Mouse (Mus musculus) G1E (cell line): Measurements from ENCODE around the gene Gtf2a1. TPM values are rescaled to one million over a fixed set of nuclear protein-coding genes. Genes with fewer than 3 reads are reported as not detected.

Source experiments
- ATAC-seq: 2 replicates; pipeline ENCODE4 v1.8.0; 2016; ENCODE audit warnings: mild to moderate bottlenecking; ENCODE audit not compliant: insufficient number of reproducible peaks, poor library complexity, low FRiP score, severe bottlenecking; ENCODE audit errors: extremely low read depth
- DNase-seq: peaks from one replicate; pipeline ENCODE4 v3.0.0; 2012; ENCODE audit warnings: low spot score
- H3K27me3 ChIP-seq: 2 replicates; pipeline ENCODE4 v1.6.1; 2012; ENCODE audit warnings: mild to moderate bottlenecking, low read length, inconsistent platforms; ENCODE audit not compliant: insufficient read depth
- H3K36me3 ChIP-seq: replicated peaks from 2 replicates; pipeline ENCODE3; 2012; ENCODE audit warnings: mild to moderate bottlenecking, inconsistent platforms
- H3K4me1 ChIP-seq: 2 replicates; pipeline ENCODE4 v1.6.1; 2012; ENCODE audit warnings: low read depth, low read length, inconsistent platforms, mixed read lengths; ENCODE audit not compliant: insufficient read depth
- H3K4me3 ChIP-seq: 2 replicates; pipeline ENCODE4 v1.5.1; 2012; ENCODE audit warnings: low read depth, mild to moderate bottlenecking, inconsistent platforms, low read length, moderate library complexity, mixed read lengths
- H3K9me3 ChIP-seq: replicated peaks from 2 replicates; pipeline ENCODE4 v1.6.1; 2012; ENCODE audit warnings: inconsistent platforms
- CTCF ChIP-seq: IDR thresholded peaks from 2 replicates; pipeline ENCODE4 v1.5.1; 2012; ENCODE audit warnings: low read depth, low read length, inconsistent platforms, mixed read lengths
- GATA1 ChIP-seq: IDR thresholded peaks from 2 replicates; pipeline ENCODE4 v1.6.1; 2012; ENCODE audit warnings: borderline replicate concordance, low read length, inconsistent platforms, mixed read lengths
- GATA2 ChIP-seq: IDR thresholded peaks from 2 replicates; pipeline ENCODE4 v1.6.1; 2012; ENCODE audit warnings: low read depth, low read length, inconsistent platforms, borderline replicate concordance
- POLR2AphosphoS5 ChIP-seq: IDR thresholded peaks from 2 replicates; pipeline ENCODE4 v1.6.1; 2012; ENCODE audit warnings: low read depth, low read length, inconsistent platforms; ENCODE audit not compliant: insufficient replicate concordance
- TAL1 ChIP-seq: conservative IDR thresholded peaks from 2 replicates; pipeline ENCODE4 v1.6.1; 2012; ENCODE audit warnings: low read depth, low read length, inconsistent platforms, mixed read lengths
- polyA plus RNA-seq: library from polyadenylated mRNA; stranded (reverse); fragments of >175 nt; gene quantifications from 2 replicates; pipeline ENCODE4 v1.2.3, GENCODE M21; 2012
- total RNA-seq, 2 experiments: library from RNA; stranded (forward) in 1 of 2; stranded (reverse) in 1 of 2; fragments of 200-1000 nt in 1 of 2; fragments of >200 nt in 1 of 2; fragmentation: Nextera tagmentation in 1 of 2; gene quantifications; 2 replicates each; pipeline ENCODE4 v1.2.3; 2014 to 2017

Gtf2a1 gene
- total RNA-seq (2014; fragmentation: Nextera tagmentation) (153 and 157 TPM in 2 replicates), total RNA-seq (2017) (62.3 and 76.3 TPM in 2 replicates), polyA plus RNA-seq (10.3 and 13.5 TPM in 2 replicates)

DNA sequence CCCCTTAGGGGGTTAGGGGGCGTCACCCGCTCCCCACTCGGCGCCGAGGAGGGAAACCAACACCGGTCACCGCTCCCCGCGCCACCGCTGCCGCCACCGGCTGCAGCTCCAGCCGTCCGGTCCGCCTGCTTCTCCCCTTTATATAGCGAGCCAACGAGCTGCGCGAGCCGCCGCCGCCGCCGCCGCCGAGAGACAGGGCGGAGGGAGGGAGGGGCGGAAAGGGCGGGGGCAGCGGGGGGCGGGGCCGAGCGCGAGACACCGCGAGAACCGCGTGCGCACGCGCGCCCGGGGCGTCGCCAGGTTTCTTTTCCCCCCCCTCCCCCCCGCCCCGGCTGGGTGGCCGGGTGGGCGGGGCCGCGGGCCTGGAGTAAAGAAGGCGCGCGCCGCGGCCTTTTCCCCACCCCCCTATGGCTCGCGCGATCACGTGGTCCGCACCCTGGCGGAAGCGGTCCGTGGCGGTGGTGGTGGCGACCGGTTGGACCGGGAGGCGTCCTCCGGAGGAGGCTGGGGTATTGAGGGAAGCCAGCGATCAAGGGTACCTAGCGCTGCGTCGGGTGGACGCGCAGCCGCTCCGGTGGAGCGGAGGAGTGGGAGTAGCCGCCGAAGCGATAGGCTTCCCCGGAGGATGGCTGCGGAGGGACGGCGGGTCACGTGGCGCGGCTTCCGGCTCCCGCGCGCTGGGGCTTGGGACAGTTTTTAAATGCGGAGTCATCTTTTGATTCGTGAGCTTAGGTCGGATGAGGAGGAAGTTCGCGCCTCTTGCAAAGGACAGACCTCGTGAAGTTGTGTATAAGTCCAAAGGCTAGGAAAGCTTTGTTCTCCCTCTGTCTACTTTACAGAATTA is at the start of gene Gtf2a1:
Gene Gtf2a1, minus strand, starts transcription at position 641 of the 844 bp plus-strand sequence.
- peak; percentile 45 for ATAC-seq
- H3K4me3 ChIP-seq = peak within 1 kb of the TSS; percentile 86
- no peaks in the 10 kb centered on the region for H3K27me3 ChIP-seq
- peaks cover 2% of the 10 kb centered on the region; the same call in 1 of the 2 replicates for H3K9me3 ChIP-seq
- H3K4me1 ChIP-seq = peaks cover 35% of the 10 kb centered on the region
- peak; percentile 98 for DNase-seq
- H3K36me3 ChIP-seq = peaks cover 20% of the 10 kb centered on the region
- peak; percentile 93 for TF ChIP-seq POLR2AphosphoS5
- TF ChIP-seq GATA1 = no peak
- TF ChIP-seq CTCF = no peak
- TF ChIP-seq GATA2 = no peak
- TF ChIP-seq TAL1 = no peak

DNA sequence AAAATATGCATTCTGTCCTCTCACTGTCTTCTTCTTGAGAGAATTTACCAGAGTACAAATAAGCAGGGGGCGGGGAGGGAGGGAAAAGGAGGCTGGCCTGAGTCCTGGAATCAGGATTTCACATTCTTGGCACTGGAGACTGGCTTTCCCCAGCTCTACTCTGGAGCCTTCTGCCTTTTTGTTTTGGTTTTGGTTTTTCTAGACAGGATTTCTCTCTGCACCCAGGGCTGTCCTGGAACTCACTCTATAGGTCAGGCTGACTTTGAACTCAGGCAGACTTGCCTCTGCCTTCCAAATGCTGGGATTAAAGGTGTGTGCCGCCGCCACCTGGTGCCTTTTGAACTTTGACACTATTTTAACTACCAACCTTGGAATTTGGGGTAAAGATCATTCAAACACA is 48.1 kb upstream of the Gtf2a1 start:
- DNase-seq = no peak
- no peaks in the 10 kb centered on the region for H3K9me3 ChIP-seq
- H3K27me3 ChIP-seq = no peaks in the 10 kb centered on the region

DNA sequence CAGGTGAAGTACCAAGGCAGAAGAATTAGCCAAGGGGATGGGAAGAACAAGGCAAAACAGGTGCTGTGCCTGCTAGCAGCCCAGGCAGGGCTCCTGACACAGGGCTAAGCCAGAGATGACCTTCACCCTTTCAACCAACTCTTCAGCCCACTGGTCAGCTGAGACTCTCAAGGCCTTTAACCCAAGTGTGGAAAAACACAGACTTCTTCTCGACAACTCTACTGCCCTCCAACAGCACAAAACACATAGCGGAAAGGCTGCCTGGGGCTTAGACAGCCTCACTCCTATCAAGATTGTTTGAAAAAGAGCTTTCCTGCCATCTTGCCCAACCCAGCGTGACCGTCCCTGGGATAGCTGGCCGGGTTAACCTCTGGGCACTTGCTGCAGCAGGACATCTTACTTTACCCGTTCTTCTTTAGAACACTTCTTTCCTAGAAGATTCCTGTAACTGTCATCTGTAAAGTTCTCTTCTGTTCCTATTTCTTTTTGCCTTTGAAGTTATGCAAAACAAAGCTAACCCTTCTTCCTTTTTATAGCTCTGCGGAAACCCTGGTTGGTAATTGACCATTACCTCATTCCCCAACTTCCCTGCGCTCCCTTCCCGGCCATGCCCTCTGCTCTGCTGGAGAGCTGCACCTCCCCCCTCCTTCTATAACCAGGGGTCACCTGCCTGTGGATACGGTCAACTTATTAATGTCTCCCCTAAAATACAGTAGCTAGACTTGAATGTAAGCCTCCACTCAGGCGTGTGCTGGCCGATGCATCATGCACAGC is 47.0 kb upstream of the Gtf2a1 start:
- no peak for DNase-seq
- Histone ChIP-seq H3K4me3 (no peak overlapping the region), H3K9me3 (no peaks in the 10 kb centered on the region), H3K36me3 (peaks cover 47% of the 10 kb centered on the region), H3K27me3 (no peaks in the 10 kb centered on the region), H3K4me1 (0 out of 2 replicates have a peak, but pooled peaks cover 4% of the 10 kb centered on the region)
- no peak for ATAC-seq
- no peak for TF ChIP-seq GATA2
- no peak for TF ChIP-seq TAL1
- TF ChIP-seq POLR2AphosphoS5 = no peak
- no peak for TF ChIP-seq CTCF
- TF ChIP-seq GATA1 = no peak

More for the DNA sequence above, 48.1 kb upstream of the Gtf2a1 start:
- ATAC-seq = no peak
- H3K4me1 ChIP-seq = peaks cover 9% of the 10 kb centered on the region; the same call in 1 of the 2 replicates
- no peak for TF ChIP-seq GATA1
- no peak for TF ChIP-seq GATA2
- TF ChIP-seq TAL1 = no peak
- no peak for TF ChIP-seq CTCF
- no peak for TF ChIP-seq POLR2AphosphoS5
- no peak overlapping the region for H3K4me3 ChIP-seq
- peaks cover 50% of the 10 kb centered on the region for H3K36me3 ChIP-seq

DNA sequence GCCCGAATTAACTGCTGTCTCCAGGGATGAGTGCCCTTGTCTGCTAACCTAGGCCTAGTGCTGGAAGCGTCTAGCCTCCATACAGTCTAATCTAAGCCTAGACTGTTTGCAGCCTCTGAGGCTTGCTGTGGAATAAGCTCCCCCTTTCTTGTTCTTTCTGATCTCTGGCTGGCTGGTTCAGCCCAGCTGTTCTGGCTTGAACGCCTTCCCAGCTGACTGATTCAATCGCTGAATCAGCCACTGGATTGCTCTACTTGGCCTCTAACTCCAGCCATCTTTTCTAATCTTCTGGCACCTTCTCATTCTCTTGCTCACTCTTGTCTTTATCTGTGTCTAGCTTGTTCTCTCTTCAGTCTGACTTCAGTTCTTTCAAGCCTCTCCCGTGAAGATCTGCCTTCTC is 36.2 kb upstream of the Gtf2a1 start:
- TF ChIP-seq CTCF = no peak
- TF ChIP-seq POLR2AphosphoS5 = no peak
- TF ChIP-seq GATA2 = no peak
- peaks cover 8% of the 10 kb centered on the region for H3K27me3 ChIP-seq
- H3K4me1 ChIP-seq = peaks cover under 1% of the 10 kb centered on the region; the same call in 1 of the 2 replicates
- H3K9me3 ChIP-seq = no peaks in the 10 kb centered on the region
- no peaks in the 10 kb centered on the region for H3K36me3 ChIP-seq
- ATAC-seq (no peak), DNase-seq (no peak)
- H3K4me3 ChIP-seq = no peak overlapping the region

DNA sequence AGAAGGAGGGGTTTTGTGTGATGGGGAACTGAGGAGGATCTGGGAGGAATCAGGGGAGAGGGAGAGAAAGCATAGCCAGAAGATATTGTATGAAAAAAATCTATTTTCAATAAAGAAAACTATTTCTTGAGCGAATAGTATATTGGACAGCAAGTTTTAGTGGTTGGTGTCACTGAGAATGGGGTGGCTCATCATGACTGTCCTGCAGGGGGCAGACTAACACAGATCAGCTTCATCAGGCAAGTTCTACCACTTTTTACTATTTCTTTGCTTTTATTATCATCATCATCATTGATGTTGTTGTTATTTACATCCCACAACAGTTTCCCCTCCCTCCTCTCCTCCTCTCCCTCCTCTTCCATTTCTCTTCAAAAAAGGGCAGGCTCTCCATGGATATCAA is 34.7 kb upstream of the Gtf2a1 start:
- H3K4me3 ChIP-seq = no peak overlapping the region
- peaks cover 8% of the 10 kb centered on the region for H3K27me3 ChIP-seq
- H3K4me1 ChIP-seq = peaks cover 4% of the 10 kb centered on the region; the same call in 1 of the 2 replicates
- no peaks in the 10 kb centered on the region for H3K9me3 ChIP-seq
- ATAC-seq = 0 out of 2 replicates have a peak, but pooled peaks have one; percentile 46
- DNase-seq = peak; percentile 34
- TF ChIP-seq POLR2AphosphoS5 (no peak), GATA2 (no peak), GATA1 (no peak), CTCF (peak; percentile 79)
- H3K36me3 ChIP-seq = no peaks in the 10 kb centered on the region

DNA sequence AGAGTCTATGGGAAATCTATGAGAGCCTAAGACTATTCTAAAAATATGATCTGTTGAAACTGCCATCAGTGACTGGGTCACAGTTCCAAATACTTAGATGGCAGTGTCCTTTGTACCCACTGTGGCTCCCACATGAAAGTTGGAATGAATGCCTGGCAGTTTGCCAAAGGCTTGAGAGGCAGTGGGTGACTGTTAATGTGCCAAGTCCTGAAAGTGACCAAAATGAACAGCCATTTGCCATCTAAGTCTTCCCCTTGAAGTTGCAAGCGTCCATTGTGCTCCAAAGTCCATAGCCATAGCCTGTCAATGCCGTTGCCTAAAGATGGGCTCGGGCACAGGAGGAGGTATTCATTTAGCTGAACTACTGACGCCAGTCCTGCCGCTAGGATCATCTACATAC is 19.1 kb upstream of the Gtf2a1 start:
- no peaks in the 10 kb centered on the region for H3K4me1 ChIP-seq
- DNase-seq (no peak), ATAC-seq (no peak)
- no peaks in the 10 kb centered on the region for H3K36me3 ChIP-seq
- H3K4me3 ChIP-seq = no peak overlapping the region
- H3K27me3 ChIP-seq = peaks cover 24% of the 10 kb centered on the region
- no peaks in the 10 kb centered on the region for H3K9me3 ChIP-seq
- TF ChIP-seq TAL1 = no peak
- TF ChIP-seq POLR2AphosphoS5 = no peak
- no peak for TF ChIP-seq CTCF
